Mouse (Mus musculus): ENCODE measurements around the gene Dolpp1. TPM values are rescaled to one million over a fixed set of nuclear protein-coding genes. Genes with fewer than 3 reads are reported as not detected.

Dolpp1 gene
- polyA plus RNA-seq, 1 experiment from 2014 or later = 39.0 TPM

DNA sequence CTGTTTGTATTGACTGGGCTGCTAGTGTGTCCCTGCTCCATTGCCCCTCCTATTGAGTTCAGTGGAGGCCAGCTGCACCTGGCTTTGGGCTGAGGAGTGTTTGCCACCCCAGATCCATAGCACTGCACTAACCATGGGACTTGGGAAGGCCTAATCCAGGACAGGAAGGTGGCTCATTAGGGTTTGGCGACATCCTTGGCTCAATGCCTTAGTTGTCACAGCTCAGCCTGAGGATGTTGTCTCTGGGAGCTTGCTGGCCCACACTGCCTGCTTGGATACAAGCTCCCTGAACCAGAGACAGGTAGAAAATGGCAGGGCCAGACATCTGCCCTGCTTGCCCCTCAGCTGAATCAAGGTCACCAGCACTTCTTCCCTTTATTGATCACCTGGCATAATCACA is 9.5 kb downstream of the Dolpp1 start:
- no peak overlapping the region for H3K27ac ChIP-seq (ENCODE audit: low read length)
- 88% methylated on average over 1 of the region's 1 CpGs for WGBS
- peaks cover 2% of the 10 kb centered on the region; the same call in 1 of the 2 replicates for H3K4me1 ChIP-seq (ENCODE audit: control insufficient read depth, insufficient read depth, low read length)
- no peak overlapping the region for H3K4me3 ChIP-seq (replicated peaks; ENCODE audit: low read length)
- no peaks in the 10 kb centered on the region for H3K9me3 ChIP-seq (replicated peaks; ENCODE audit: control insufficient read depth, low read length)
- no peak overlapping the region for H3K9ac ChIP-seq (ENCODE audit: low read length)
- H3K27me3 ChIP-seq (ENCODE audit: control insufficient read depth, insufficient read depth, low read length) = no peaks in the 10 kb centered on the region
- no peak for ATAC-seq (ENCODE audit: insufficient read depth, low FRiP score)
- 0 out of 2 replicates have a peak, but pooled peaks cover 10% of the 10 kb centered on the region for H3K36me3 ChIP-seq (ENCODE audit: control insufficient read depth, insufficient read depth, low read length)
- H3K4me2 ChIP-seq (ENCODE audit: low read depth, low read length) = no peak overlapping the region

- Histone ChIP-seq H3K4me2 (ENCODE audit: low read depth, low read length) (no peak overlapping the region), H3K4me3 (replicated peaks; ENCODE audit: low read length) (no peak overlapping the region), H3K36me3 (ENCODE audit: control insufficient read depth, insufficient read depth, low read length) (0 out of 2 replicates have a peak, but pooled peaks cover 12% of the 10 kb centered on the region), H3K4me1 (ENCODE audit: control insufficient read depth, insufficient read depth, low read length) (peaks cover 2% of the 10 kb centered on the region; the same call in 1 of the 2 replicates), H3K27ac (ENCODE audit: low read length) (no peak overlapping the region), H3K27me3 (ENCODE audit: control insufficient read depth, insufficient read depth, low read length) (no peaks in the 10 kb centered on the region), H3K9me3 (replicated peaks; ENCODE audit: control insufficient read depth, low read length) (no peaks in the 10 kb centered on the region), H3K9ac (ENCODE audit: low read length) (no peak overlapping the region)
- ATAC-seq (ENCODE audit: insufficient read depth, low FRiP score) = no peak
- 88% methylated on average over 9 of the region's 9 CpGs for WGBS
Observed at GRCm38 (mm10) chr2:30402351-30402826, 10.3 kb downstream of the Dolpp1 start.

DNA sequence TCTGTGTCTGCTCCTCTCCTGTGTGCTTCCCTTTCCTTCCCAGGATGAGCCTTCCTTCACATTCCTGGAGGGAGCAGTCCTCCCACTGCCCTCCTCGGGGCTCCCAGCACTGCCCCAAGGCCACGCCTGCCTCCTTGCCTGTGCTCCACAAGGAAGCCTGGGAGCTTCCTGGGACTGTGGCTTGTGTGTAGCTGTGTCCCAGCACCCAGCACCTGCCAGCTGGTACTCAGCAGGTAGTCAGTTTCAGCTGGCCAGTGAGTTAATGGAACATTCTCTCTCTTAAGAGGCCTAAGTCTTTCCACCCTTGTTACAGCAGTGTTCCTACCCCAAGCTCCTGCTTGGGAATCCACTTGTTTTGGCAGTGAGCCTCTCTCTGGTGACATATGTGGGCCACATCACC is 10.8 kb downstream of the Dolpp1 start:
- H3K9me3 ChIP-seq (replicated peaks; ENCODE audit: control insufficient read depth, low read length) = no peaks in the 10 kb centered on the region
- no peaks in the 10 kb centered on the region for H3K27me3 ChIP-seq (ENCODE audit: control insufficient read depth, insufficient read depth, low read length)
- H3K4me1 ChIP-seq (ENCODE audit: control insufficient read depth, insufficient read depth, low read length) = peaks cover 2% of the 10 kb centered on the region; the same call in 1 of the 2 replicates
- no peak overlapping the region for H3K27ac ChIP-seq (ENCODE audit: low read length)
- H3K36me3 ChIP-seq (ENCODE audit: control insufficient read depth, insufficient read depth, low read length) = 0 out of 2 replicates have a peak, but pooled peaks cover 11% of the 10 kb centered on the region
- no peak overlapping the region for H3K9ac ChIP-seq (ENCODE audit: low read length)
- 66% methylated on average over 2 of the region's 2 CpGs for WGBS
- ATAC-seq (ENCODE audit: insufficient read depth, low FRiP score) = no peak
- no peak overlapping the region for H3K4me2 ChIP-seq (ENCODE audit: low read depth, low read length)
- no peak overlapping the region for H3K4me3 ChIP-seq (replicated peaks; ENCODE audit: low read length)

- 0 out of 2 replicates have a peak, but pooled peaks cover 11% of the 10 kb centered on the region for H3K36me3 ChIP-seq (ENCODE audit: control insufficient read depth, insufficient read depth, low read length)
- no peak overlapping the region for H3K9ac ChIP-seq (ENCODE audit: low read length)
- no peak overlapping the region for H3K4me2 ChIP-seq (ENCODE audit: low read depth, low read length)
- H3K9me3 ChIP-seq (replicated peaks; ENCODE audit: control insufficient read depth, low read length) = no peaks in the 10 kb centered on the region
- ATAC-seq (ENCODE audit: insufficient read depth, low FRiP score) = no peak
- peaks cover under 1% of the 10 kb centered on the region; the same call in 1 of the 2 replicates for H3K4me1 ChIP-seq (ENCODE audit: control insufficient read depth, insufficient read depth, low read length)
- H3K4me3 ChIP-seq (replicated peaks; ENCODE audit: low read length) = no peak overlapping the region
- no peaks in the 10 kb centered on the region for H3K27me3 ChIP-seq (ENCODE audit: control insufficient read depth, insufficient read depth, low read length)
- 92% methylated on average over 1 of the region's 1 CpGs for WGBS
- H3K27ac ChIP-seq (ENCODE audit: low read length) = no peak overlapping the region
Observed at GRCm38 (mm10) chr2:30403870-30404269, 11.8 kb downstream of the Dolpp1 start.

- H3K36me3 ChIP-seq (ENCODE audit: control insufficient read depth, insufficient read depth, low read length) = 0 out of 2 replicates have a peak, but pooled peaks cover 4% of the 10 kb centered on the region
- no peaks in the 10 kb centered on the region for H3K27me3 ChIP-seq (ENCODE audit: control insufficient read depth, insufficient read depth, low read length)
- no peaks in the 10 kb centered on the region for H3K9me3 ChIP-seq (replicated peaks; ENCODE audit: control insufficient read depth, low read length)
- H3K4me3 ChIP-seq (replicated peaks; ENCODE audit: low read length) = no peak overlapping the region
- no peak overlapping the region for H3K27ac ChIP-seq (ENCODE audit: low read length)
- H3K4me1 ChIP-seq (ENCODE audit: control insufficient read depth, insufficient read depth, low read length) = no peaks in the 10 kb centered on the region
- no peak overlapping the region for H3K4me2 ChIP-seq (ENCODE audit: low read depth, low read length)
- H3K9ac ChIP-seq (ENCODE audit: low read length) = no peak overlapping the region
- WGBS = 83% methylated on average over 2 of the region's 2 CpGs
- no peak for ATAC-seq (ENCODE audit: insufficient read depth, low FRiP score)
Observed at GRCm38 (mm10) chr2:30407221-30407620, 15.2 kb downstream of the Dolpp1 start.

GRCm38 (mm10) chr2:30407778-30408177 is 15.7 kb downstream of the Dolpp1 start:
- H3K9me3 ChIP-seq (replicated peaks; ENCODE audit: control insufficient read depth, low read length) = no peaks in the 10 kb centered on the region
- no peaks in the 10 kb centered on the region for H3K27me3 ChIP-seq (ENCODE audit: control insufficient read depth, insufficient read depth, low read length)
- no peaks in the 10 kb centered on the region for H3K4me1 ChIP-seq (ENCODE audit: control insufficient read depth, insufficient read depth, low read length)
- no peak for ATAC-seq (ENCODE audit: insufficient read depth, low FRiP score)
- H3K27ac ChIP-seq (ENCODE audit: low read length) = no peak overlapping the region
- no peak overlapping the region for H3K4me2 ChIP-seq (ENCODE audit: low read depth, low read length)
- H3K4me3 ChIP-seq (replicated peaks; ENCODE audit: low read length) = no peak overlapping the region
- no peak overlapping the region for H3K9ac ChIP-seq (ENCODE audit: low read length)
- WGBS = 89% methylated on average over 10 of the region's 10 CpGs
- 0 out of 2 replicates have a peak, but pooled peaks cover 4% of the 10 kb centered on the region for H3K36me3 ChIP-seq (ENCODE audit: control insufficient read depth, insufficient read depth, low read length)

GRCm38 (mm10) chr2:30408452-30409100 is 16.5 kb downstream of the Dolpp1 start:
- Histone ChIP-seq H3K4me1 (ENCODE audit: control insufficient read depth, insufficient read depth, low read length) (no peaks in the 10 kb centered on the region), H3K4me2 (ENCODE audit: low read depth, low read length) (no peak overlapping the region), H3K27ac (ENCODE audit: low read length) (no peak overlapping the region), H3K36me3 (ENCODE audit: control insufficient read depth, insufficient read depth, low read length) (0 out of 2 replicates have a peak, but pooled peaks cover 4% of the 10 kb centered on the region), H3K27me3 (ENCODE audit: control insufficient read depth, insufficient read depth, low read length) (no peaks in the 10 kb centered on the region), H3K9ac (ENCODE audit: low read length) (no peak overlapping the region), H3K9me3 (replicated peaks; ENCODE audit: control insufficient read depth, low read length) (no peaks in the 10 kb centered on the region), H3K4me3 (replicated peaks; ENCODE audit: low read length) (no peak overlapping the region)
- WGBS = 87% methylated on average over 8 of the region's 8 CpGs
- no peak for ATAC-seq (ENCODE audit: insufficient read depth, low FRiP score)

DNA sequence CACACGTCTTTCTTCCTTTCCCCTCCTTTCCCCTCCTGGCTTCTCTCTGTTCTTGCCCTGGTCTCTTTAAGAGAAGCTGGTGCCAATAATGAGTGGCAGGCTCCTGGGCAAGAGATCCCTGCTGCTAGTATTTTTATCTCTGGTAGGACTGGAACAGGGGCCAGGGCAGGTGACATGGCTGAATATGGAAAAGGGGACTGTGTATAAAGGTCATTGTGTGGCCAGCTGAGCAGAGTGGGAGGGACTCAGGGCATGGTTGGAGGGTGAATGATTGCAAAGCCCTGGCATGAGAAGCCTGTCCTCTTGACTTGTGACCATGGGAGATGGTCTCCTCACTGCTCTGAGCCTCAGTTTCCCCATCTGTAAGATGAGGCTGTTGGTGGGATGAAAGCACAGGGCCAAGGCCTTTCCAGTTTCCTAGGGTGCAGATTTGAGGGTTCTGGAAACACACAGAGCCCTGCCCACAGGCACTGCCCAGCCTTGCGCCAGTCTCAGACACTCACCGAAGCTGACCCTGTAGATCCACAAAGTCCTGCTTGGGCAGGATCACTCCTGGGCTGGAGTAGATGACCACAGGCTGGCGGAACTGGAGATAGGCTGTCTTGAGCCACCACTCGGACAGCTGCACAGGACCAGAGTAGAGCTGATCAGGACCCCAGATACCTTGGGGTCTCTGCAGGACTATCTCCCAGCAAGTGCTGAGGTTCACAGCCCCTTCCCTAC is 17.6 kb downstream of the Dolpp1 start:
- WGBS = 78% methylated on average over 5 of the region's 5 CpGs
- no peak overlapping the region for H3K9ac ChIP-seq (ENCODE audit: low read length)
- H3K36me3 ChIP-seq (ENCODE audit: control insufficient read depth, insufficient read depth, low read length) = 0 out of 2 replicates have a peak, but pooled peaks cover 4% of the 10 kb centered on the region
- no peak overlapping the region for H3K4me2 ChIP-seq (ENCODE audit: low read depth, low read length)
- H3K27me3 ChIP-seq (ENCODE audit: control insufficient read depth, insufficient read depth, low read length) = no peaks in the 10 kb centered on the region
- no peaks in the 10 kb centered on the region for H3K9me3 ChIP-seq (replicated peaks; ENCODE audit: control insufficient read depth, low read length)
- H3K4me3 ChIP-seq (replicated peaks; ENCODE audit: low read length) = no peak overlapping the region
- no peak for ATAC-seq (ENCODE audit: insufficient read depth, low FRiP score)
- no peaks in the 10 kb centered on the region for H3K4me1 ChIP-seq (ENCODE audit: control insufficient read depth, insufficient read depth, low read length)
- H3K27ac ChIP-seq (ENCODE audit: low read length) = no peak overlapping the region

Data from stomach, embryonic 16.5 days (tissue).